Mouse (Mus musculus): ENCODE measurements around the gene Upf3a. TPM values are rescaled to one million over a fixed set of nuclear protein-coding genes. Genes with fewer than 3 reads are reported as not detected.
"Not testable (repeated sequence)": the region's sequence is repeated elsewhere in the genome, so short reads cannot be mapped to it uniquely, and the experiment has no call there.

Gene Upf3a
- polyA plus RNA-seq, 1 experiment from 2014 or later = 42.5 TPM

GRCm38 (mm10) chr8:13785764-13786299, 417 bp downstream of the Upf3a start:
- peak; percentile 96 for ATAC-seq (ENCODE audit: low FRiP score)
- WGBS = 0% methylated on average over 43 of the region's 47 CpGs
- peak overlapping the region; percentile 99 for H3K27ac ChIP-seq

GRCm38 (mm10) chr8:13789606-13790005, 4.2 kb downstream of the Upf3a start:
- Histone ChIP-seq H3K4me2 (no peak overlapping the region), H3K4me3 (no peak overlapping the region), H3K9ac (no peak overlapping the region), H3K36me3 (peaks cover 52% of the 10 kb centered on the region), H3K9me3 (no peaks in the 10 kb centered on the region), H3K27ac (no peak overlapping the region), H3K4me1 (replicated peaks) (peaks cover 14% of the 10 kb centered on the region), H3K27me3 (no peaks in the 10 kb centered on the region)
- 93% methylated on average over 8 of the region's 8 CpGs for WGBS
- ATAC-seq (ENCODE audit: low FRiP score) = no peak

More at GRCm38 (mm10) chr8:13785764-13786299, 417 bp downstream of the Upf3a start:
- peak overlapping the region; percentile 81 for H3K4me2 ChIP-seq
- H3K9me3 ChIP-seq = no peaks in the 10 kb centered on the region
- H3K4me1 ChIP-seq (replicated peaks) = peaks cover 19% of the 10 kb centered on the region
- peak overlapping the region; percentile 61 for H3K4me3 ChIP-seq
- H3K9ac ChIP-seq = peak overlapping the region; percentile 87
- H3K27me3 ChIP-seq = no peaks in the 10 kb centered on the region
- peaks cover 39% of the 10 kb centered on the region for H3K36me3 ChIP-seq

DNA sequence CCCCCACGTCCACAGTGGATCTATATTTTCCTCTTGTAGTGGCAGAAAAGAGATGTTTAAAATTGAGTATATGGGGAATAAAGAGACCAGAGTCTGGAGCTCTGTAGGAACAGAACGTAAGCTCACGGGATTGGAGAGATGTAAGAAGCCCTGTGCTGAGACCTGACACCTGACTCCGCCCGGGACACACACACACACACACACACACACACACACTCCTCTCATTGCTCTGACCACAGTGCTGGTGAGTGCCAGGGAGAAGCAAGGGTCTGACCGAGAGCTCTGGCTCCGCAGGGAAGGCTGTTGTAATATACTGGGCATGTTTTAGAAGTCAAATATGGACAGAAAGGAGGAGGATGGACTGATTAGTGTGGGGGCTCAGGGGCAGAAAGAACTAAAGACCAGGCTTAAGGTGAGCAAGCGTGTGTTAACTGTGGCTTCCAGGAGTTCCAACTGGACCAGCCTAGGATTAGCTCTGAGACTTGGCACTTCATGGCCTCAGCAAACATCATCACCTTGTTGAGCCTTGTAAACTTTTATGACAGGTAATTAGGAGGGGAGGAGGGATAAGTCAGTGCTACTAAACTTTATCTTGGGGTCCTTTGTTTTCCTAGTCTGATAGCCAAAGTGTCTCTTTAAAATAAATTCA, 7.8 kb downstream of the Upf3a start:
- Histone ChIP-seq H3K27ac (no peak overlapping the region), H3K27me3 (no peaks in the 10 kb centered on the region), H3K9ac (no peak overlapping the region; the same call in 1 of the 2 replicates), H3K9me3 (no peaks in the 10 kb centered on the region), H3K4me3 (no peak overlapping the region), H3K36me3 (peaks cover 82% of the 10 kb centered on the region), H3K4me2 (no peak overlapping the region), H3K4me1 (replicated peaks) (no peaks in the 10 kb centered on the region)
- 90% methylated on average over 8 of the region's 8 CpGs for WGBS
- ATAC-seq (ENCODE audit: low FRiP score) = no peak

GRCm38 (mm10) chr8:13793746-13794101, 8.3 kb downstream of the Upf3a start:
- Histone ChIP-seq H3K4me3 (no peak overlapping the region), H3K36me3 (peaks cover 82% of the 10 kb centered on the region), H3K4me2 (no peak overlapping the region), H3K9me3 (no peaks in the 10 kb centered on the region), H3K27me3 (no peaks in the 10 kb centered on the region), H3K27ac (no peak overlapping the region), H3K4me1 (replicated peaks) (no peaks in the 10 kb centered on the region), H3K9ac (no peak overlapping the region; the same call in 1 of the 2 replicates)
- no peak for ATAC-seq (ENCODE audit: low FRiP score)
- 95% methylated on average over 11 of the region's 11 CpGs for WGBS

DNA sequence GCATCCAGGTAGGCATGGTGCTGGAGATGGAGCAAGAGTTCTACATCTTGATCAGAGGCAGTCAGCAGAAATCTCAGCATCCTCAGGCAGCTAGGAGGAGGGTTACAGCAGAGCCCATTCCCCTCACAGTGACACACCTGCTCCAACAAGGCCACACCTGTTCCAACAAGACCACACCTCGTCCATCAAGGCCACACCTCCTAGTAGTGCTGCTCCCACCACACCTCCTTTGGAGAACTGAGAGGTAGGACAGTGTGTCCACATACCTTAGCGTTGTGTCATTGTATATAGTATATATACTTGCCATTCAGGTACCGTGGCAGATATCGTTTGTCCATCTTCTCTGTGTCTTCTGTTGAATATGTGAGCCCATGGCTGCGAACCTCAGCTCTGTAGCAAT, 12.3 kb downstream of the Upf3a start:
- 94% methylated on average over 5 of the region's 5 CpGs for WGBS
- Histone ChIP-seq H3K27me3 (no peaks in the 10 kb centered on the region), H3K36me3 (peaks cover 67% of the 10 kb centered on the region), H3K9ac (no peak overlapping the region), H3K4me2 (no peak overlapping the region), H3K9me3 (no peaks in the 10 kb centered on the region), H3K4me1 (replicated peaks) (no peaks in the 10 kb centered on the region), H3K27ac (no peak overlapping the region), H3K4me3 (no peak overlapping the region)
- ATAC-seq (ENCODE audit: low FRiP score) = no peak

GRCm38 (mm10) chr8:13799566-13799965, 14.2 kb downstream of the Upf3a start:
- Histone ChIP-seq H3K36me3 (peaks cover 49% of the 10 kb centered on the region), H3K9me3 (no peaks in the 10 kb centered on the region), H3K9ac (no peak overlapping the region), H3K27me3 (no peaks in the 10 kb centered on the region), H3K4me1 (replicated peaks) (no peaks in the 10 kb centered on the region), H3K4me2 (no peak overlapping the region), H3K4me3 (no peak overlapping the region), H3K27ac (no peak overlapping the region)
- ATAC-seq (ENCODE audit: low FRiP score) = no peak
- WGBS = 91% methylated on average over 5 of the region's 5 CpGs

GRCm38 (mm10) chr8:13828598-13829172, 43.3 kb downstream of the Upf3a start:
- no peaks in the 10 kb centered on the region for H3K9me3 ChIP-seq
- WGBS = 86% methylated on average over 7 of the region's 7 CpGs
- ATAC-seq (ENCODE audit: low FRiP score) = no peak

GRCm38 (mm10) chr8:13838289-13838688, 52.9 kb downstream of the Upf3a start, which contains the start of gene AF366264:
Gene AF366264, minus strand, starts transcription at chr8:13838389.
- H3K36me3 ChIP-seq; H3K4me3 ChIP-seq; H3K9me3 ChIP-seq; H3K27me3 ChIP-seq; H3K27ac ChIP-seq; H3K9ac ChIP-seq; ATAC-seq (ENCODE audit: low FRiP score); H3K4me2 ChIP-seq; H3K4me1 ChIP-seq (replicated peaks): not testable (repeated sequence)
- 92% methylated on average over 5 of the region's 5 CpGs for WGBS

More at GRCm38 (mm10) chr8:13828598-13829172, 43.3 kb downstream of the Upf3a start:
- H3K4me1 ChIP-seq (replicated peaks) = no peaks in the 10 kb centered on the region
- no peak overlapping the region for H3K4me3 ChIP-seq
- no peak overlapping the region for H3K9ac ChIP-seq
- no peaks in the 10 kb centered on the region for H3K36me3 ChIP-seq
- no peak overlapping the region for H3K4me2 ChIP-seq
- no peak overlapping the region for H3K27ac ChIP-seq
- H3K27me3 ChIP-seq = no peaks in the 10 kb centered on the region

- whole genome bisulfite sequencing = 83% methylated on average over 1 of the region's 1 CpGs
- not testable (repeated sequence) for H3K4me3 ChIP-seq; H3K36me3 ChIP-seq; H3K4me1 ChIP-seq (replicated peaks); H3K9ac ChIP-seq; H3K27me3 ChIP-seq; H3K4me2 ChIP-seq; H3K9me3 ChIP-seq; ATAC-seq (ENCODE audit: low FRiP score); H3K27ac ChIP-seq
Observed at GRCm38 (mm10) chr8:13843286-13843685, 57.9 kb downstream of the Upf3a start.

Other genes starting within 250 kb of the Upf3a start
- not detected in 2 replicates for gene 1700029H14Rik, start 223.2 kb upstream of the Upf3a start, polyA plus RNA-seq (2015; fragmentation: Nextera tagmentation; extraction: Ambion mirVana)
- gene Rasa3, start 108.0 kb upstream of the Upf3a start, polyA plus RNA-seq (2015; fragmentation: Nextera tagmentation; extraction: Ambion mirVana) = 28.7 and 30.9 TPM in 2 replicates
- 2.1 and 2.8 TPM in 2 replicates for gene Cfap97d2, start 79.7 kb upstream of the Upf3a start, polyA plus RNA-seq (2015; fragmentation: Nextera tagmentation; extraction: Ambion mirVana)
- gene Cdc16, start 27.9 kb upstream of the Upf3a start, polyA plus RNA-seq (2015; fragmentation: Nextera tagmentation; extraction: Ambion mirVana) = 182 and 183 TPM in 2 replicates
- gene AF366264, start 52.8 kb downstream of the Upf3a start, polyA plus RNA-seq (2015; fragmentation: Nextera tagmentation; extraction: Ambion mirVana) = not detected in 2 replicates
- 46.8 and 48.0 TPM in 2 replicates for gene Champ1, start 84.0 kb downstream of the Upf3a start, polyA plus RNA-seq (2015; fragmentation: Nextera tagmentation; extraction: Ambion mirVana)
- 126 and 128 TPM in 2 replicates for gene Coprs, start 104.7 kb downstream of the Upf3a start, polyA plus RNA-seq (2015; fragmentation: Nextera tagmentation; extraction: Ambion mirVana)